Mouse (Mus musculus) myocyte (in vitro differentiated cells): ENCODE data around the gene Nup214.

Experiments
- MAX ChIP-seq: IDR thresholded peaks from one replicate; pipeline ENCODE4 v1.6.1; 2011; ENCODE audit warnings: low read depth, mild to moderate bottlenecking, control low read depth
- POLR2A ChIP-seq: IDR thresholded peaks from one replicate; pipeline ENCODE4 v1.6.1; 2011; ENCODE audit warnings: low read depth, mild to moderate bottlenecking, control low read depth, moderate library complexity; ENCODE audit not compliant: insufficient read length
- REST ChIP-seq: IDR thresholded peaks from one replicate; pipeline ENCODE4 v1.6.1; 2011; ENCODE audit warnings: mild to moderate bottlenecking, control low read depth, moderate library complexity; ENCODE audit not compliant: insufficient read depth, insufficient read length

DNA sequence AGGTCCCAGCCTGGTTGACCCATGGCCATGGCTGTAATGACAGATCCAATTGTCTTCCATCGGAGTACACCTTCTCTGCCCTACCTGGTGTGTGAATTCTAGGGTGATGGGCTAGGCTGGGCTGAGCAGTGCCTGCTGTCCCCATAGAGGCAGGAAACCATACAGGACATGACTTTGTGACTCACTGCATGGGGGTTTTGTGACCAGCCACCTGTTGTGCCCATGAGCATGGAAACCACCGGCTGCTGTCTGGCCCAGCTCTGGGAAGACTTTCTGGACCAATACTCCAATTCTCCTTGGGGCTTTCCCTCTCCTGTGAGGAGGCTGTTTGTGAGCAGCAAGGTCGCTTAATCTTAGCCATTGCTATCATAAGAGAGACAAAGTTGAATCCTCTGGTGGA lies 21.5 kb upstream of the Nup214 start:
- TF ChIP-seq POLR2A: no peak
- no peak for TF ChIP-seq MAX
- TF ChIP-seq REST: no peak
